Mouse (Mus musculus) left cerebral cortex, postnatal 25 days (tissue): Measurements from ENCODE around the gene Nudt9. TPM values are rescaled to one million over a fixed set of nuclear protein-coding genes. Genes with fewer than 3 reads are reported as not detected.

Source experiments
- DNase-seq, 2 experiments: peaks; one replicate each; pipeline ENCODE4 v3.0.0; 2022; ENCODE audit warnings: low spot score in 2 of 2, mixed read lengths in 1 of 2
- intact Hi-C: fragments of 180-260 bp; cut with DNase I; formaldehyde crosslinking; loops from one replicate; pipeline ENCODE4 v1.15.1; 2025
- total RNA-seq, 2 experiments: library from RNA; stranded (reverse); gene quantifications; 2 replicates each; pipeline ENCODE4 v1.2.3; 2021

The Nudt9 gene
- total RNA-seq, 2 experiments from 2014 or later: 59.4 to 59.9 TPM

- no peak for DNase-seq
- intact Hi-C loops: no loop called here
These were observed 13.5 kb upstream of the Nudt9 start for GRCm38 (mm10) chr5:104032434-104033097.

GRCm38 (mm10) chr5:104035066-104035465 lies 11.0 kb upstream of the Nudt9 start:
- DNase-seq: no peak
- intact Hi-C loops: no loop called here

- intact Hi-C loops: no loop called here
These were observed 10.3 kb upstream of the Nudt9 start for GRCm38 (mm10) chr5:104035824-104036223.

GRCm38 (mm10) chr5:104036686-104037085 lies 9.4 kb upstream of the Nudt9 start:
- no peak for DNase-seq
- intact Hi-C loops: no loop called here

More at GRCm38 (mm10) chr5:104035824-104036223, 10.3 kb upstream of the Nudt9 start:
- DNase-seq: no peak

- intact Hi-C loops: loop anchor here (1.0 kb wide), 1 partner anchor 40 kb away; no protein-coding TSS in a partner anchor
- DNase-seq: peak; percentile 49 to 69
These were observed 6.8 kb upstream of the Nudt9 start for GRCm38 (mm10) chr5:104039154-104039932.

- no peak for DNase-seq
These were observed 3.2 kb upstream of the Nudt9 start for GRCm38 (mm10) chr5:104042906-104043305.

GRCm38 (mm10) chr5:104043704-104044103 lies 2.4 kb upstream of the Nudt9 start:
- no peak for DNase-seq
- intact Hi-C loops: no loop called here

More at GRCm38 (mm10) chr5:104042906-104043305, 3.2 kb upstream of the Nudt9 start:
- intact Hi-C loops: no loop called here

- intact Hi-C loops: loop anchor here (5.0 kb wide), 1 partner anchor 135 kb away; the partner anchor contains the start of gene Klhl8
- peak in 1 of 2 experiments; percentile 38 for DNase-seq
These were observed 1.3 kb downstream of the Nudt9 start for GRCm38 (mm10) chr5:104047200-104048105.

- intact Hi-C loops: loop anchor here (5.0 kb wide), 1 partner anchor 136 kb away; the partner anchor contains the start of gene Klhl8
- no peak for DNase-seq
These were observed 2.0 kb downstream of the Nudt9 start for GRCm38 (mm10) chr5:104048139-104048538.

GRCm38 (mm10) chr5:104052956-104053355 lies 6.8 kb downstream of the Nudt9 start:
- intact Hi-C loops: no loop called here
- no peak for DNase-seq

- intact Hi-C loops: no loop called here
- DNase-seq: no peak
These were observed 8.8 kb downstream of the Nudt9 start for GRCm38 (mm10) chr5:104054938-104055337.

- intact Hi-C loops: no loop called here
These were observed 9.7 kb downstream of the Nudt9 start for GRCm38 (mm10) chr5:104055816-104056215.

GRCm38 (mm10) chr5:104056295-104056694 lies 10.2 kb downstream of the Nudt9 start:
- intact Hi-C loops: no loop called here
- DNase-seq: no peak

More at GRCm38 (mm10) chr5:104055816-104056215, 9.7 kb downstream of the Nudt9 start:
- no peak for DNase-seq

- intact Hi-C loops: no loop called here
- DNase-seq: no peak
These were observed 11.9 kb downstream of the Nudt9 start for GRCm38 (mm10) chr5:104058021-104058420.

GRCm38 (mm10) chr5:104059628-104060027 lies 13.5 kb downstream of the Nudt9 start:
- DNase-seq: no peak
- intact Hi-C loops: no loop called here

- DNase-seq: no peak
- intact Hi-C loops: no loop called here
These were observed 14.3 kb downstream of the Nudt9 start for GRCm38 (mm10) chr5:104060429-104060828.

GRCm38 (mm10) chr5:104061936-104062772 lies 16.0 kb downstream of the Nudt9 start:
- DNase-seq: peak in 1 of 2 experiments; percentile 60

GRCm38 (mm10) chr5:104062773-104063551 lies 16.9 kb downstream of the Nudt9 start:
- DNase-seq: no peak
- intact Hi-C loops: no loop called here

More at GRCm38 (mm10) chr5:104061936-104062772, 16.0 kb downstream of the Nudt9 start:
- intact Hi-C loops: no loop called here
